Mouse (Mus musculus): ENCODE measurements around the gene Gm20388.
"Not testable (repeated sequence)": the region's sequence is repeated elsewhere in the genome, so short reads cannot be mapped to it uniquely, and the experiment has no call there.

Gm20388 gene

GRCm38 (mm10) chr8:121419551-121419950 lies 1508.9 kb downstream of the Gm20388 start:
- DNase-seq (ENCODE audit: extremely low spot score, low read depth, low spot score), result no peak

GRCm38 (mm10) chr8:121421009-121421408 lies 1510.4 kb downstream of the Gm20388 start:
- DNase-seq (ENCODE audit: extremely low spot score, low read depth, low spot score), result no peak

GRCm38 (mm10) chr8:121424080-121424479 lies 1513.4 kb downstream of the Gm20388 start:
- DNase-seq (ENCODE audit: extremely low spot score, low read depth, low spot score), result no peak

- no peak for DNase-seq (ENCODE audit: extremely low spot score, low read depth, low spot score)
Measured at GRCm38 (mm10) chr8:121424600-121424999, 1514.0 kb downstream of the Gm20388 start.

GRCm38 (mm10) chr8:121431499-121431898 lies 1520.9 kb downstream of the Gm20388 start:
- no peak for DNase-seq (ENCODE audit: extremely low spot score, low read depth, low spot score)

GRCm38 (mm10) chr8:121433466-121433865 lies 1522.8 kb downstream of the Gm20388 start:
- no peak for DNase-seq (ENCODE audit: extremely low spot score, low read depth, low spot score)

GRCm38 (mm10) chr8:121436656-121437055 lies 1526.0 kb downstream of the Gm20388 start:
- DNase-seq (ENCODE audit: extremely low spot score, low read depth, low spot score), result peak; percentile 69

- no peak for DNase-seq (ENCODE audit: extremely low spot score, low read depth, low spot score)
Measured at GRCm38 (mm10) chr8:121437506-121437905, 1526.9 kb downstream of the Gm20388 start.

GRCm38 (mm10) chr8:121438111-121438510 lies 1527.5 kb downstream of the Gm20388 start:
- DNase-seq (ENCODE audit: extremely low spot score, low read depth, low spot score), result no peak

GRCm38 (mm10) chr8:121439351-121439750 lies 1528.7 kb downstream of the Gm20388 start:
- no peak for DNase-seq (ENCODE audit: extremely low spot score, low read depth, low spot score)

- DNase-seq (ENCODE audit: extremely low spot score, low read depth, low spot score), result no peak
Measured at GRCm38 (mm10) chr8:121443361-121443760, 1532.7 kb downstream of the Gm20388 start.

- DNase-seq (ENCODE audit: extremely low spot score, low read depth, low spot score), result not testable (repeated sequence)
Measured at GRCm38 (mm10) chr8:121444521-121444920, 1533.9 kb downstream of the Gm20388 start.

GRCm38 (mm10) chr8:121445027-121445471 lies 1534.4 kb downstream of the Gm20388 start:
- DNase-seq (ENCODE audit: extremely low spot score, low read depth, low spot score), result no peak

- DNase-seq (ENCODE audit: extremely low spot score, low read depth, low spot score), result no peak
Measured at GRCm38 (mm10) chr8:121446133-121446532, 1535.5 kb downstream of the Gm20388 start.

GRCm38 (mm10) chr8:121446862-121447261 lies 1536.2 kb downstream of the Gm20388 start:
- no peak for DNase-seq (ENCODE audit: extremely low spot score, low read depth, low spot score)

- DNase-seq (ENCODE audit: extremely low spot score, low read depth, low spot score), result no peak
Measured at GRCm38 (mm10) chr8:121450211-121450610, 1539.6 kb downstream of the Gm20388 start.

- DNase-seq (ENCODE audit: extremely low spot score, low read depth, low spot score), result no peak
Measured at GRCm38 (mm10) chr8:121451404-121452076, 1540.9 kb downstream of the Gm20388 start.

GRCm38 (mm10) chr8:121454737-121455136 lies 1544.1 kb downstream of the Gm20388 start:
- DNase-seq (ENCODE audit: extremely low spot score, low read depth, low spot score), result no peak

GRCm38 (mm10) chr8:121461192-121461591 lies 1550.6 kb downstream of the Gm20388 start:
- DNase-seq (ENCODE audit: extremely low spot score, low read depth, low spot score), result no peak

- DNase-seq (ENCODE audit: extremely low spot score, low read depth, low spot score), result no peak
Measured at GRCm38 (mm10) chr8:121462092-121462491, 1551.5 kb downstream of the Gm20388 start.

- no peak for DNase-seq (ENCODE audit: extremely low spot score, low read depth, low spot score)
Measured at GRCm38 (mm10) chr8:121468083-121469071, 1557.7 kb downstream of the Gm20388 start.
